Mouse (Mus musculus) cerebellum, adult 9-10 months (tissue): ENCODE results near the gene Hsd17b13.
"Not testable (repeated sequence)": the region's sequence is repeated elsewhere in the genome, so short reads cannot be mapped to it uniquely, and the experiment has no call there.

Experiments
- DNase-seq: peaks from one replicate; pipeline ENCODE4 v3.0.0; 2022

The Hsd17b13 gene

GRCm38 (mm10) chr5:103980705-103981560 lies 3.7 kb upstream of the Hsd17b13 start:
- DNase-seq, result no peak

- no peak for DNase-seq
Measured at GRCm38 (mm10) chr5:103977907-103978570, 829 bp upstream of the Hsd17b13 start.

- no peak for DNase-seq
Measured at GRCm38 (mm10) chr5:103975736-103976135, 1.5 kb downstream of the Hsd17b13 start.

- no peak for DNase-seq
Measured at GRCm38 (mm10) chr5:103972801-103973200, 4.4 kb downstream of the Hsd17b13 start.

- DNase-seq, result no peak
Measured at GRCm38 (mm10) chr5:103972379-103972778, 4.8 kb downstream of the Hsd17b13 start.

GRCm38 (mm10) chr5:103971051-103971450 lies 6.2 kb downstream of the Hsd17b13 start:
- no peak for DNase-seq

- DNase-seq, result no peak
Measured at GRCm38 (mm10) chr5:103962935-103963429, 14.2 kb downstream of the Hsd17b13 start.

- peak; percentile 55 for DNase-seq
Measured at GRCm38 (mm10) chr5:103954638-103955037, 22.6 kb downstream of the Hsd17b13 start.

- DNase-seq, result peak; percentile 52
Measured at GRCm38 (mm10) chr5:103953135-103954083, 23.8 kb downstream of the Hsd17b13 start.

- DNase-seq, result not testable (repeated sequence)
Measured at GRCm38 (mm10) chr5:103950138-103950537, 27.1 kb downstream of the Hsd17b13 start.

- no peak for DNase-seq
Measured at GRCm38 (mm10) chr5:103943183-103943582, 34.0 kb downstream of the Hsd17b13 start.

GRCm38 (mm10) chr5:103939856-103940255 lies 37.4 kb downstream of the Hsd17b13 start:
- no peak for DNase-seq

- no peak for DNase-seq
Measured at GRCm38 (mm10) chr5:103939350-103939652, 37.9 kb downstream of the Hsd17b13 start.

GRCm38 (mm10) chr5:103938547-103939349 lies 38.5 kb downstream of the Hsd17b13 start:
- DNase-seq, result peak; percentile 31

- no peak for DNase-seq
Measured at GRCm38 (mm10) chr5:103936906-103937589, 40.2 kb downstream of the Hsd17b13 start.

GRCm38 (mm10) chr5:103931924-103932323 lies 45.3 kb downstream of the Hsd17b13 start:
- not testable (repeated sequence) for DNase-seq

GRCm38 (mm10) chr5:103930511-103930910 lies 46.7 kb downstream of the Hsd17b13 start:
- DNase-seq, result no peak

GRCm38 (mm10) chr5:103928196-103928550 lies 49.0 kb downstream of the Hsd17b13 start:
- DNase-seq, result no peak

- DNase-seq, result peak; percentile 91
Measured at GRCm38 (mm10) chr5:103927429-103928195, 49.6 kb downstream of the Hsd17b13 start.

- DNase-seq, result no peak
Measured at GRCm38 (mm10) chr5:103926398-103926797, 50.8 kb downstream of the Hsd17b13 start.

- no peak for DNase-seq
Measured at GRCm38 (mm10) chr5:103923755-103924154, 53.5 kb downstream of the Hsd17b13 start.
